Mouse (Mus musculus): ENCODE data around the gene Top3a. TPM values are rescaled to one million over a fixed set of nuclear protein-coding genes. Genes with fewer than 3 reads are reported as not detected.

Gene Top3a
- polyA plus RNA-seq (2014; fragmentation: Illumina TruSeq; extraction: RNeasy Lipid Tissue Mini Kit (QIAGEN cat#74804); ENCODE audit: low replicate concordance), result 2.4 TPM

GRCm38 (mm10) chr11:60776829-60777740 is at the start of gene Top3a, which contains the start of gene Smcr8:
Top3a (minus strand) TSS chr11:60777365.
Smcr8 (plus strand) TSS chr11:60777524.

GRCm38 (mm10) chr11:60811618-60812017 is 34.5 kb upstream of the Top3a start, which contains the start of gene Shmt1:
Shmt1 (minus strand) TSS chr11:60811718.

GRCm38 (mm10) chr11:60728260-60728761 is 48.9 kb downstream of the Top3a start, which contains the start of gene Mief2:
Mief2 (plus strand) TSS chr11:60728398.

GRCm38 (mm10) chr11:60726601-60727391 is 50.4 kb downstream of the Top3a start, which contains the start of gene Flii:
Flii (minus strand) TSS chr11:60727263.

GRCm38 (mm10) chr11:60699524-60700075 is 77.6 kb downstream of the Top3a start, which contains the start of gene Llgl1:
Llgl1 (plus strand) TSS chr11:60699723.

Other genes with a start within 250 kb of the Top3a start
- 37.4 TPM for gene Alkbh5, start 241.0 kb downstream of the Top3a start, polyA plus RNA-seq (2014; fragmentation: Illumina TruSeq; extraction: RNeasy Lipid Tissue Mini Kit (QIAGEN cat#74804); ENCODE audit: low replicate concordance)
- not detected for gene Llgl1, start 77.6 kb downstream of the Top3a start, polyA plus RNA-seq (2014; fragmentation: Illumina TruSeq; extraction: RNeasy Lipid Tissue Mini Kit (QIAGEN cat#74804); ENCODE audit: low replicate concordance)
- gene Flii, start 50.1 kb downstream of the Top3a start, polyA plus RNA-seq (2014; fragmentation: Illumina TruSeq; extraction: RNeasy Lipid Tissue Mini Kit (QIAGEN cat#74804); ENCODE audit: low replicate concordance), result 3.9 TPM
- gene Mief2, start 49.0 kb downstream of the Top3a start, polyA plus RNA-seq (2014; fragmentation: Illumina TruSeq; extraction: RNeasy Lipid Tissue Mini Kit (QIAGEN cat#74804); ENCODE audit: low replicate concordance), result 0.15 TPM
- gene Smcr8, start 159 bp upstream of the Top3a start, polyA plus RNA-seq (2014; fragmentation: Illumina TruSeq; extraction: RNeasy Lipid Tissue Mini Kit (QIAGEN cat#74804); ENCODE audit: low replicate concordance), result 7.8 TPM
- gene Shmt1, start 34.4 kb upstream of the Top3a start, polyA plus RNA-seq (2014; fragmentation: Illumina TruSeq; extraction: RNeasy Lipid Tissue Mini Kit (QIAGEN cat#74804); ENCODE audit: low replicate concordance), result 16.9 TPM
- gene Dhrs7b, start 53.3 kb upstream of the Top3a start, polyA plus RNA-seq (2014; fragmentation: Illumina TruSeq; extraction: RNeasy Lipid Tissue Mini Kit (QIAGEN cat#74804); ENCODE audit: low replicate concordance), result 3.8 TPM
- 7.2 TPM for gene Tmem11, start 101.9 kb upstream of the Top3a start, polyA plus RNA-seq (2014; fragmentation: Illumina TruSeq; extraction: RNeasy Lipid Tissue Mini Kit (QIAGEN cat#74804); ENCODE audit: low replicate concordance)
- 0.33 TPM for gene Natd1, start 137.4 kb upstream of the Top3a start, polyA plus RNA-seq (2014; fragmentation: Illumina TruSeq; extraction: RNeasy Lipid Tissue Mini Kit (QIAGEN cat#74804); ENCODE audit: low replicate concordance)
- gene Map2k3, start 154.7 kb upstream of the Top3a start, polyA plus RNA-seq (2014; fragmentation: Illumina TruSeq; extraction: RNeasy Lipid Tissue Mini Kit (QIAGEN cat#74804); ENCODE audit: low replicate concordance), result 9.4 TPM
- not detected for gene Kcnj12, start 245.2 kb upstream of the Top3a start, polyA plus RNA-seq (2014; fragmentation: Illumina TruSeq; extraction: RNeasy Lipid Tissue Mini Kit (QIAGEN cat#74804); ENCODE audit: low replicate concordance)